Mouse (Mus musculus) myocyte (in vitro differentiated cells): ENCODE measurements at regions not wholly inside any gene's neighbourhood (a gene's known extent, or its start where the extent isn't known, plus 50 kb on each side); places are given as distances from the start of the nearest gene placed in this dataset.

ENCODE experiments used
- H3K27me3 ChIP-seq: one replicate; pipeline ENCODE4 v1.6.1; 2011; ENCODE audit not compliant: control insufficient read depth, insufficient read depth, insufficient read length
- H3K36me3 ChIP-seq: one replicate; pipeline ENCODE4 v1.6.1; 2011; ENCODE audit not compliant: control insufficient read depth, insufficient read depth
- H3K4me2 ChIP-seq: one replicate; pipeline ENCODE4 v1.6.1; 2011; ENCODE audit warnings: low read depth, control low read depth
- H3K4me3 ChIP-seq: one replicate; pipeline ENCODE4 v1.5.1; 2011; ENCODE audit warnings: mild to moderate bottlenecking, control low read depth, moderate library complexity
- H3K79me2 ChIP-seq: one replicate; pipeline ENCODE4 v1.6.1; 2011; ENCODE audit not compliant: control insufficient read depth, insufficient read depth
- H3ac ChIP-seq: one replicate; pipeline ENCODE4 v1.6.1; 2011; ENCODE audit not compliant: control insufficient read depth, insufficient read length
- CEBPB ChIP-seq: IDR thresholded peaks from 2 replicates; pipeline ENCODE4 v1.6.1; 2011; ENCODE audit warnings: mild to moderate bottlenecking, moderate library complexity; ENCODE audit not compliant: poor library complexity, insufficient read depth, severe bottlenecking
- E2F4 ChIP-seq: IDR thresholded peaks from one replicate; pipeline ENCODE4 v1.6.1; 2011; ENCODE audit warnings: mild to moderate bottlenecking, control low read depth, moderate library complexity; ENCODE audit not compliant: insufficient read depth
- MAX ChIP-seq: IDR thresholded peaks from one replicate; pipeline ENCODE4 v1.6.1; 2011; ENCODE audit warnings: low read depth, mild to moderate bottlenecking, control low read depth
- MYOD1 ChIP-seq, 3 experiments: IDR thresholded peaks; one replicate each; pipeline ENCODE4 v1.6.1; 2011; ENCODE audit warnings: control low read depth in 2 of 3, low read depth in 2 of 3, mild to moderate bottlenecking in 2 of 3, moderate library complexity in 1 of 3; ENCODE audit not compliant: insufficient read length in 2 of 3, control insufficient read depth in 1 of 3
- MYOG ChIP-seq, 3 experiments: IDR thresholded peaks; one replicate each; pipeline ENCODE4 v1.6.1; 2011; ENCODE audit warnings: control low read depth in 2 of 3, low read depth in 2 of 3, mild to moderate bottlenecking in 2 of 3; ENCODE audit not compliant: insufficient read length in 2 of 3, control insufficient read depth in 1 of 3, insufficient read depth in 1 of 3
- POLR2A ChIP-seq: IDR thresholded peaks from one replicate; pipeline ENCODE4 v1.6.1; 2011; ENCODE audit warnings: low read depth, mild to moderate bottlenecking, control low read depth, moderate library complexity; ENCODE audit not compliant: insufficient read length
- POLR2AphosphoS2 ChIP-seq: IDR thresholded peaks from one replicate; pipeline ENCODE4 v1.6.1; 2011; ENCODE audit warnings: low read depth, control low read depth; ENCODE audit not compliant: insufficient read length
- REST ChIP-seq: IDR thresholded peaks from one replicate; pipeline ENCODE4 v1.6.1; 2011; ENCODE audit warnings: mild to moderate bottlenecking, control low read depth, moderate library complexity; ENCODE audit not compliant: insufficient read depth, insufficient read length
- SRF ChIP-seq: IDR thresholded peaks from one replicate; pipeline ENCODE4 v1.6.1; 2011; ENCODE audit warnings: low read depth; ENCODE audit not compliant: control insufficient read depth, insufficient read length
- TCF12 ChIP-seq: IDR thresholded peaks from one replicate; pipeline ENCODE4 v1.6.1; 2011; ENCODE audit warnings: mild to moderate bottlenecking, control low read depth; ENCODE audit not compliant: poor library complexity, insufficient read depth, severe bottlenecking
- TCF3 ChIP-seq: IDR thresholded peaks from one replicate; pipeline ENCODE4 v1.6.1; 2011; ENCODE audit warnings: low read depth, control low read depth; ENCODE audit not compliant: insufficient read length
- USF1 ChIP-seq: IDR thresholded peaks from one replicate; pipeline ENCODE4 v1.6.1; 2011; ENCODE audit warnings: low read depth, mild to moderate bottlenecking, control low read depth, moderate library complexity

- H3K4me3 ChIP-seq: no peak overlapping the region
- TF ChIP-seq TCF3: no peak
- TF ChIP-seq SRF: no peak
- no peak for TF ChIP-seq CEBPB
- TF ChIP-seq REST: no peak
- TF ChIP-seq USF1: no peak
- no peak for TF ChIP-seq MAX
- no peak for TF ChIP-seq E2F4
- TF ChIP-seq POLR2A: no peak
- TF ChIP-seq MYOD1 (IDR thresholded peaks at IDR 0.05; ENCODE audit: control insufficient read depth in 1 of 3, insufficient read length in 2 of 3, low read depth in 2 of 3): no peak
- no peak for TF ChIP-seq POLR2AphosphoS2
- no peak for TF ChIP-seq TCF12
- TF ChIP-seq MYOG (IDR thresholded peaks at IDR 0.05; ENCODE audit: control insufficient read depth in 1 of 3, insufficient read depth in 1 of 3, insufficient read length in 2 of 3, low read depth in 2 of 3): no peak
- H3K79me2 ChIP-seq: no peaks in the 10 kb centered on the region
Measured at GRCm38 (mm10) chr13:101954521-101954920, 186.5 kb upstream of the Pik3r1 start.

GRCm38 (mm10) chr13:101955806-101956418 lies 187.9 kb upstream of the Pik3r1 start:
- Histone ChIP-seq H3K79me2 (no peaks in the 10 kb centered on the region), H3K36me3 (no peaks in the 10 kb centered on the region), H3K27me3 (no peaks in the 10 kb centered on the region), H3K4me3 (no peak overlapping the region), H3ac (no peak overlapping the region), H3K4me2 (no peak overlapping the region)
- no peak for TF ChIP-seq E2F4
- TF ChIP-seq CEBPB: no peak

More at GRCm38 (mm10) chr13:101954521-101954920, 186.5 kb upstream of the Pik3r1 start:
- Histone ChIP-seq H3K4me2 (no peak overlapping the region), H3K27me3 (no peaks in the 10 kb centered on the region), H3K36me3 (no peaks in the 10 kb centered on the region), H3ac (no peak overlapping the region)

- no peak overlapping the region for H3K4me3 ChIP-seq
- no peaks in the 10 kb centered on the region for H3K36me3 ChIP-seq
- TF ChIP-seq E2F4 (no peak), SRF (no peak), MAX (no peak)
- H3K4me2 ChIP-seq: no peak overlapping the region
- no peaks in the 10 kb centered on the region for H3K79me2 ChIP-seq
- no peaks in the 10 kb centered on the region for H3K27me3 ChIP-seq
- H3ac ChIP-seq: no peak overlapping the region
Measured at GRCm38 (mm10) chr13:101957782-101958181, 189.8 kb upstream of the Pik3r1 start.

DNA sequence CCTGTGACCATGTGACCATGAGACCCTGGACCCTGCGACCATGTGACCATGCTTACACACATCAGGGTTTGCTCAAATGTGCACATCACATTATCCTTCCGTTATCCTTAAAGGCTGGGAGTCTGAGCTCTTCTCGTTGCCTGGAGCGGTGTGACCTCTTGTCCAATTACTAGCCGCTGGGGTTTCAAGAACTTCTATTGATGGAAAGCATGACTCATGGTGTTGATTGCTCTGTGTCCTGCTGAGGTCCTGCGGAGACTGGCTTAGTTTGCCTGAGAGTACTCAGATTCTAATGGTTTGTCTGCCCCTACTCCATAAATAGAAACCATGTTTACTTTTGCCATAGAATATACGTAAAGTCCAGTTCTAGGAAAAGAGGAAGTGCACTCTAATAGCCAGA lies 197.5 kb upstream of the Pik3r1 start:
- no peaks in the 10 kb centered on the region for H3K27me3 ChIP-seq
- H3K4me2 ChIP-seq: no peak overlapping the region
- TF ChIP-seq CEBPB: no peak
- no peak for TF ChIP-seq TCF3
- TF ChIP-seq POLR2A: no peak
- TF ChIP-seq USF1: no peak
- TF ChIP-seq POLR2AphosphoS2: no peak
- TF ChIP-seq SRF: no peak
- TF ChIP-seq MYOD1 (IDR thresholded peaks at IDR 0.05; ENCODE audit: control insufficient read depth in 1 of 3, insufficient read length in 2 of 3, low read depth in 2 of 3): no peak
- no peak for TF ChIP-seq REST
- TF ChIP-seq E2F4: no peak
- TF ChIP-seq MAX: no peak
- no peak for TF ChIP-seq MYOG (IDR thresholded peaks at IDR 0.05; ENCODE audit: control insufficient read depth in 1 of 3, insufficient read depth in 1 of 3, insufficient read length in 2 of 3, low read depth in 2 of 3)
- TF ChIP-seq TCF12: no peak
- no peaks in the 10 kb centered on the region for H3K36me3 ChIP-seq
- no peaks in the 10 kb centered on the region for H3K79me2 ChIP-seq
- H3K4me3 ChIP-seq: no peak overlapping the region
- H3ac ChIP-seq: no peak overlapping the region

GRCm38 (mm10) chr13:101966799-101967397 lies 198.9 kb upstream of the Pik3r1 start:
- H3ac ChIP-seq: no peak overlapping the region
- no peak overlapping the region for H3K4me2 ChIP-seq
- H3K36me3 ChIP-seq: no peaks in the 10 kb centered on the region
- H3K4me3 ChIP-seq: no peak overlapping the region
- H3K79me2 ChIP-seq: no peaks in the 10 kb centered on the region
- H3K27me3 ChIP-seq: no peaks in the 10 kb centered on the region
- TF ChIP-seq USF1: no peak
- TF ChIP-seq POLR2AphosphoS2: no peak
